29 mouse cellular contexts compared by ENCODE assay signal in genomic region chr9:48746506-48746905, GRCm38 (mm10).
DNase-seq lines count a peak whose midpoint lies in the region; ATAC-seq and TF ChIP-seq lines count a peak whose summit lies in the region.
"Had no signal": no experiment of that assay in that cellular context is flagged by ENCODE, and none has a peak within 500 bp of the region (broad histone marks: within the 10 kb centered on the region; RNA-seq: fewer than 3 reads in every experiment).

No protein-coding gene starts in this region.

- ATAC-seq in kidney, embryonic 14.5 days (ENCODE audit: low FRiP score, low TSS enrichment): no peak
- ATAC-seq: forebrain, embryonic 16.5 days; intestine, postnatal 0 days had no signal

- peaks cover 39% of the 10 kb centered on the region for H3K79me2 ChIP-seq in liver, adult 2 months (ENCODE audit: control insufficient read depth, insufficient read depth, low read length)

- no peaks in the 10 kb centered on the region for H3K9me3 ChIP-seq in kidney, embryonic 14.5 days (ENCODE audit: control insufficient read depth, low read length)
- H3K9me3 ChIP-seq: G1E; hindbrain, embryonic 13.5 days; liver, embryonic 15.5 days; lung, embryonic 15.5 days; midbrain, embryonic 12.5 days; neural tube, embryonic 12.5 days had no signal

- no peak overlapping the region for H3K4me2 ChIP-seq in kidney, embryonic 14.5 days (replicated peaks; ENCODE audit: low read depth, low read length)
- H3K4me2 ChIP-seq: heart, embryonic 11.5 days; hindbrain, embryonic 13.5 days; liver, embryonic 15.5 days; lung, embryonic 15.5 days; midbrain, embryonic 12.5 days; neural tube, embryonic 12.5 days had no signal

- 90% methylated on average over 10 of the region's 10 CpGs for WGBS in kidney, embryonic 14.5 days
- 38% methylated on average over 10 of the region's 10 CpGs for WGBS in liver, adult 2 months

- H3K27ac ChIP-seq in kidney, embryonic 14.5 days (ENCODE audit: low read depth, low read length): no peak overlapping the region
- H3K27ac ChIP-seq in liver, adult 2 months (replicated peaks; ENCODE audit: insufficient read depth, low read depth, low read length): peak overlapping the region; percentile 92
- H3K27ac ChIP-seq: hindbrain, embryonic 13.5 days; midbrain, embryonic 12.5 days; neural tube, embryonic 12.5 days had no signal

- peak; percentile 52 for DNase-seq in adrenal gland, postnatal 14 days
- no peak for DNase-seq in adrenal gland, adult 18-20 months (ENCODE audit: low spot score in 2 of 2)
- peak; percentile 67 for DNase-seq in kidney, adult 18-20 months
- peak; percentile 93 for DNase-seq in liver, adult 2 months (ENCODE audit: extremely low read depth, low read depth, low spot score)
- DNase-seq in liver: no peak
- peak; percentile 77 to 85 for DNase-seq in kidney, postnatal 36 days
- DNase-seq in thymus, adult 18-20 months: no peak
- DNase-seq: adrenal gland, postnatal 25 days; cerebellum, adult 2 months; cerebellum, postnatal 14 days; gastrocnemius, postnatal 10 days; heart, postnatal 4 days; layer of hippocampus, postnatal 36 days; left cerebral cortex, postnatal 4 days; lung, postnatal 4 days; thymus, postnatal 4 days had no signal

- no peaks in the 10 kb centered on the region for H3K36me3 ChIP-seq in kidney, embryonic 14.5 days (ENCODE audit: control insufficient read depth, insufficient read depth, low read length)
- peaks cover 8% of the 10 kb centered on the region; the same call in 1 of the 2 replicates for H3K36me3 ChIP-seq in liver, adult 2 months (ENCODE audit: control insufficient read depth, insufficient read depth, low read length)
- H3K36me3 ChIP-seq: hindbrain, embryonic 13.5 days; liver, embryonic 15.5 days; lung, embryonic 15.5 days; midbrain, embryonic 12.5 days; neural tube, embryonic 12.5 days had no signal

- 0 out of 2 replicates have a peak, but pooled peaks cover 4% of the 10 kb centered on the region for H3K4me1 ChIP-seq in kidney, embryonic 14.5 days (ENCODE audit: control insufficient read depth, insufficient read depth, low read length)
- peaks cover 59% of the 10 kb centered on the region for H3K4me1 ChIP-seq in liver, adult 2 months (ENCODE audit: control insufficient read depth, insufficient read depth, low read length)

- no peak overlapping the region for H3K9ac ChIP-seq in kidney, embryonic 14.5 days (ENCODE audit: low read depth, low read length)
- H3K9ac ChIP-seq in liver, adult 2 months (ENCODE audit: low read depth, low read length): no peak overlapping the region
- H3K9ac ChIP-seq: hindbrain, embryonic 13.5 days; liver, embryonic 15.5 days; lung, embryonic 15.5 days; midbrain, embryonic 12.5 days; neural tube, embryonic 12.5 days had no signal

- H3K4me3 ChIP-seq in kidney, embryonic 14.5 days (ENCODE audit: low read length): no peak overlapping the region
- no peak overlapping the region for H3K4me3 ChIP-seq in liver, adult 2 months (ENCODE audit: insufficient read depth, low read depth, low read length)
- H3K4me3 ChIP-seq: erythroblast, embryonic 14.5 days; hindbrain, embryonic 13.5 days; liver, embryonic 15.5 days; lung, embryonic 15.5 days; megakaryocyte, embryonic 14.5 days; midbrain, embryonic 12.5 days; myocyte; neural tube, embryonic 12.5 days had no signal

- TF ChIP-seq CTCF in liver, adult 2 months (IDR thresholded peaks at IDR 0.05; ENCODE audit: low read depth, low read length): no peak

- TF ChIP-seq POLR2A in liver, adult 2 months (IDR thresholded peaks at IDR 0.05; ENCODE audit: extremely low read depth, insufficient read depth, low read length): no peak

- no peaks in the 10 kb centered on the region for H3K27me3 ChIP-seq in kidney, embryonic 14.5 days (ENCODE audit: control insufficient read depth, insufficient read depth, low read length)
- H3K27me3 ChIP-seq in liver, adult 2 months (ENCODE audit: control insufficient read depth, insufficient read depth, low read length): no peaks in the 10 kb centered on the region
- H3K27me3 ChIP-seq: hindbrain, embryonic 13.5 days; liver, embryonic 15.5 days; lung, embryonic 15.5 days; megakaryocyte, embryonic 14.5 days; midbrain, embryonic 12.5 days; neural tube, embryonic 12.5 days had no signal

Comparison
In these comparisons a context has a peak if more than half of its experiments do, and no peak if none do; other contexts are left out.
1. DNase-seq: peak in adrenal gland, postnatal 14 days (single experiment), kidney, adult 18-20 months (single experiment), liver, adult 2 months (single experiment) and kidney, postnatal 36 days (2 of 2); none in adrenal gland, adult 18-20 months (0 of 2), liver (single experiment) and thymus, adult 18-20 months (0 of 2).